Mouse (Mus musculus) neural tube, embryonic 11.5 days (tissue): ENCODE results near the gene Camk1g. TPM values are rescaled to one million over a fixed set of nuclear protein-coding genes. Genes with fewer than 3 reads are reported as not detected.
A peak's percentile ranks its signal among the peaks of the same experiment; 100 is the strongest.

ENCODE experiments used
- ATAC-seq: fragments of 200-750 bp; cut with Nextera tagmentation; 2 replicates; pipeline ENCODE4 v1.8.0; 2017; ENCODE audit warnings: moderate number of reproducible peaks, mild to moderate bottlenecking, moderate TSS enrichment, moderate library complexity; ENCODE audit not compliant: insufficient read depth, low FRiP score, low TSS enrichment
- DNase-seq: peaks from one replicate; pipeline ENCODE4 v3.0.0-alpha.2; 2015; ENCODE audit warnings: low spot score
- H3K27ac ChIP-seq: fragments of 300-500 bp; sonication (generic); 2 replicates; pipeline ENCODE4 v1.5.1; 2014; ENCODE audit warnings: low read depth, mild to moderate bottlenecking, low read length
- H3K27me3 ChIP-seq: fragments of 300-500 bp; sonication (generic); 2 replicates; pipeline ENCODE4 v1.6.1; 2014; ENCODE audit warnings: mild to moderate bottlenecking, low read length, mixed read lengths; ENCODE audit not compliant: control insufficient read depth, insufficient read depth
- H3K36me3 ChIP-seq: fragments of 300-500 bp; sonication (generic); 2 replicates; pipeline ENCODE4 v1.6.1; 2014; ENCODE audit warnings: mild to moderate bottlenecking, low read length, moderate library complexity, mixed read lengths; ENCODE audit not compliant: control insufficient read depth, insufficient read depth
- H3K4me1 ChIP-seq: fragments of 300-500 bp; sonication (generic); 2 replicates; pipeline ENCODE4 v1.6.1; 2014; ENCODE audit warnings: low read length, mixed read lengths; ENCODE audit not compliant: control insufficient read depth, insufficient read depth
- H3K4me2 ChIP-seq: fragments of 300-500 bp; sonication (generic); 2 replicates; pipeline ENCODE4 v1.6.1; 2014; ENCODE audit warnings: low read depth, mild to moderate bottlenecking, moderate library complexity
- H3K4me3 ChIP-seq: fragments of 300-500 bp; sonication (generic); 2 replicates; pipeline ENCODE4 v1.5.1; 2014; ENCODE audit warnings: low read depth, low read length
- H3K9ac ChIP-seq: fragments of 300-500 bp; sonication (generic); 2 replicates; pipeline ENCODE4 v1.6.1; 2014; ENCODE audit warnings: mild to moderate bottlenecking, low read length
- H3K9me3 ChIP-seq: fragments of 300-500 bp; sonication (generic); 2 replicates; pipeline ENCODE4 v1.6.1; 2016; ENCODE audit warnings: low read length; ENCODE audit not compliant: control insufficient read depth
- WGBS: fragments of 180-500 bp; shearing (Covaris S2); extraction: QIAGEN DNeasy Blood & Tissue Kit; methylation state at CpG from one replicate; pipeline ENCODE4 v1.1.7; 2014; 5-methylcytosine and 5-hydroxymethylcytosine counted together
- polyA plus RNA-seq: library from polyadenylated mRNA; unstranded; fragments of >200 nt; fragmentation: Nextera tagmentation; extraction: Ambion mirVana; gene quantifications from 2 replicates; pipeline ENCODE4 v1.2.1, GENCODE M21; 2014

The Camk1g gene
- polyA plus RNA-seq, 1 experiment from 2014 or later: 13.3 TPM

DNA sequence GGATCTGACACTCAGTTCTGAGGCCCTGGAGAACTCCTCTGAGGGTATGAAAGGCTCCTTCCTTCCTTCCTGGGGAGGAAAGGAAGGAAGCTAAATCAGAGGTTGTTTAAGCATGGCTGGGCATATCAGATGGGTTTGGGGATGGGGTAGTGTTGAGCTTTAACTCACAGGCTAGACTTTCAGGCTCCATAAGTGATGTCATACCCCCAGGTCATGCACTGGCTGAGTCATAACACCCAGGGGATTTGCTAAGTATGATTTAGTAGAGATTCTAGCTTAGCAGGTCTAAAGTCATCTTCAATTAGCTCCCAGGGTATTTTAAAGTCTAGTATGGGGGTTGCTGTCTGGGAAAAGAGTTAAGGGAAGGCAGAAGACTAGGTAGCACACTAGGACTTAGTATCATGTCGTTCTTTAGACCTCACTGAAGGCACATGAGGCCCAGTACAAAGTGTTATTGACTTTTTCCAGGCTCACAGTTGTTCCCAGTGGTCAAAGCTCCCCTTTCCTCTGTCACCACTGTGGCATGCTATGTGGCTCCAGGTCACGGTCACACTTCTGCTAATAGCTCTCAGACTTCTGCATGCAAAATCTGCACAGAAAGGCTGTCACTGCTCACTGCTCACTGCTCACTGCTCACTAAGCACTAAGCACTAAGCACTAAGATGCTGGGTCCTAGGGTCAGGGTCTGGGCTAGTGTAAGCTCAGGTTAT lies 28.8 kb upstream of the Camk1g start:
- Histone ChIP-seq H3K36me3 (no peaks in the 10 kb centered on the region), H3K4me2 (no peak overlapping the region), H3K9ac (no peak overlapping the region), H3K27me3 (no peaks in the 10 kb centered on the region), H3K27ac (no peak overlapping the region), H3K9me3 (no peaks in the 10 kb centered on the region), H3K4me1 (no peaks in the 10 kb centered on the region), H3K4me3 (no peak overlapping the region)
- WGBS: 64% methylated on average over 2 of the region's 2 CpGs
- no peak for ATAC-seq
- no peak for DNase-seq

DNA sequence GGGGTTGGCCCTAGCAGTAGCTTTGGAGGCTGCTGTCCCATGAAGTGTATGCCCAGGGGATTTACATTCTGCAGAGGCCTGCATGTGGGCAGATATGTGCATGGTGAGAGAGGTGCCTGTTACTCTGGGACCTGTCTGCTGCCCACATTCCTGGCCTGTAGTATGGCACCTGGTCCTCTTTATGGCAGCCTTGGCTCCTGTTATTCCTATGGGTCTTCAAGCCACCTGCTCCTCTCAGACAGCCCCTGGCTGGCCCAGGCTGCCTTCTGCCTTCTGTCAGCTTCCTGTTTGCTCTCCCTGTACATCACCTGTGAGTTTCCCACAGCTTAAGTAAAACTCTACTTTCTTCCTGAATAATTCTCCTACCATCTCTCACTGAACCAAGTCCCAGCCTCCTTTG lies 27.0 kb upstream of the Camk1g start:
- no peaks in the 10 kb centered on the region for H3K9me3 ChIP-seq
- H3K36me3 ChIP-seq: no peaks in the 10 kb centered on the region
- no peak overlapping the region for H3K9ac ChIP-seq
- H3K27ac ChIP-seq: no peak overlapping the region
- H3K27me3 ChIP-seq: no peaks in the 10 kb centered on the region
- no peak for DNase-seq
- no peaks in the 10 kb centered on the region for H3K4me1 ChIP-seq
- ATAC-seq: no peak
- no peak overlapping the region for H3K4me2 ChIP-seq
- H3K4me3 ChIP-seq: no peak overlapping the region

DNA sequence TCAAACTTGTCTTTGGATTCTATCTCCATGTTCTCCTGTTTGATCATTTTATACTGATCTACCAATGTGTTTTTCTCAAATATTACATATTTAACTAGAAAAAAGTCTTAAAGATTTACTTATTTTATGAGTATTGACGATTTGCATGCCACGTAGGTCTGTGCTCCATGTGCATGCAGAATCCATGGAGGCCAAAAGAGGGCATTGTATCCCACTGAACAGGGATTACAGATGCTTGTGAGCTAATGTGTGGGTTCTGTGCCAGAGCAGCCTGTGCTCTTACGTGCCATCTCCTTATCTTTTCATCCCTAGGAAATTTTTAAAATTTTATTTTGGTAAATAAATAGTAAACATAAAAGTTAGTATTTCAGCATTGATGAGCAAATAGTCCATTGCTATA lies 22.2 kb upstream of the Camk1g start:
- no peak for DNase-seq
- no peak for ATAC-seq
- H3K4me3 ChIP-seq: no peak overlapping the region
- no peaks in the 10 kb centered on the region for H3K27me3 ChIP-seq
- no peak overlapping the region for H3K27ac ChIP-seq
- H3K9ac ChIP-seq: no peak overlapping the region
- no peaks in the 10 kb centered on the region for H3K36me3 ChIP-seq
- H3K9me3 ChIP-seq: no peaks in the 10 kb centered on the region
- 88% methylated on average over 3 of the region's 3 CpGs for WGBS
- peaks cover 5% of the 10 kb centered on the region; the same call in 1 of the 2 replicates for H3K4me1 ChIP-seq
- no peak overlapping the region for H3K4me2 ChIP-seq

DNA sequence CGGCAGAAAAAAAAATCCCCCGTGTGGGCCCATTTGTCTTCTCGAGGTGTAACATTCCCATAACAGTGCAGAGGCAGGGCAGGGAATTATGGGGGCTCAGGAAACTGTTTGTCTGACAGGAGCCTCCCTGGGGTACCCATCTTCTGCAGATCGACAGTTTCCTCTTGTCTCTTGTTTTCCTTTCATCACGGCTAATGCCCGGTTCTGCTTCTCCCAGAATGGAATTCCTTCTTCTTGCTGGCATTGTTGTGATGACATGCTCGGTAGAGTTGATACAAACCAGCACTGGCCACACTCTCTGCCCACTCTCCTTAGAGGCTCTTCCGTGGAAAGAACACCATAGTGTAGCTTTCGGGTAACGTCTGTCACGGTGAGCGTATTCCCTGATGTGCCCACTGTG lies 19.9 kb upstream of the Camk1g start:
- DNase-seq (no peak), ATAC-seq (no peak)
- no peak overlapping the region for H3K4me2 ChIP-seq
- H3K9me3 ChIP-seq: no peaks in the 10 kb centered on the region
- 0 out of 2 replicates have a peak overlapping the region, but pooled peaks have one; percentile 1 for H3K27ac ChIP-seq
- H3K36me3 ChIP-seq: no peaks in the 10 kb centered on the region
- H3K4me3 ChIP-seq: no peak overlapping the region
- H3K4me1 ChIP-seq: peaks cover 16% of the 10 kb centered on the region
- H3K27me3 ChIP-seq: no peaks in the 10 kb centered on the region
- H3K9ac ChIP-seq: no peak overlapping the region
- WGBS: 54% methylated on average over 12 of the region's 12 CpGs

DNA sequence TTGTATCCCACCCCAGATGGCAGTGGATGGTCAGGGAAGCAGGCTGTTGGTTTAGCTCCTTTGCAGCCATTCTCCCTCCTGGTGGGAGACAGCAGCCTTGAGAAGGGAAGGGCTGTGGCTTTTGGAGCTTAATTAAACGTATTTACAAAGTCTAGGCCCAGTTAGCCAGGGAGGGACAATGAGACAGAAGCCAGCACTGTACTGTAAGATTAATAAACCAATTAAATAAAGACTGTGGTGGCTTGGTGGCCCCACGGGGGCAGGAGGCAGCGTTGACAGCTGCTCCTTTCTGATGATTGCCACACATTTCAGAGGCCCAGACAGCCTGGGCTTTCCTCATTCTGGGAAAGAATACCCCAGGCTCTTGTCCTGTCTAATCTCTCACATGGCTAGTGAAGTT lies 19.4 kb upstream of the Camk1g start:
- Histone ChIP-seq H3K27me3 (no peaks in the 10 kb centered on the region), H3K4me2 (no peak overlapping the region), H3K36me3 (no peaks in the 10 kb centered on the region), H3K27ac (0 out of 2 replicates have a peak overlapping the region, but pooled peaks have one; percentile 1), H3K9ac (no peak overlapping the region), H3K9me3 (no peaks in the 10 kb centered on the region), H3K4me1 (peaks cover 16% of the 10 kb centered on the region), H3K4me3 (no peak overlapping the region)
- ATAC-seq: no peak
- WGBS: 28% methylated on average over 3 of the region's 3 CpGs
- peak; percentile 52 for DNase-seq

DNA sequence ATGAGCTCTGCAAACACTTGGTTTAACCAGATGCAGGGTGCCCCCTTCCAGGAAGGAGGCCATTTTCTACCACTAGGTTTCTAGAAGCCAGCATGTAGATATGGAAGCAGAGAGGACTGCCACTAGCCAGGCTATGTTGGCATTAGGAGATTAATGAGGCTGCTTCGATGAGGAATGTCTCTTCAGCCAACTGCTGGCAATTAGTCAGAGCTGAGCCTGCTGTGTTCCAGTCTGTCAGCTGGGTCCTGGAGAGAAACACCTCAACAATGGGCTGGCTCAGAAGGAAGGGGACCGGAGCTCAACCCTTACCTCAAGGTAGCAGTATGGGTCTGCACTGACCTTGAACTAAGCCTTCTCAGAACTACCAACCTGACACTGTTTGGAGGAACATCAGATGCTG lies 17.1 kb upstream of the Camk1g start:
- Histone ChIP-seq H3K9me3 (no peaks in the 10 kb centered on the region), H3K4me2 (no peak overlapping the region), H3K9ac (no peak overlapping the region), H3K27me3 (no peaks in the 10 kb centered on the region), H3K4me1 (peaks cover 16% of the 10 kb centered on the region), H3K4me3 (no peak overlapping the region), H3K36me3 (no peaks in the 10 kb centered on the region), H3K27ac (no peak overlapping the region)
- ATAC-seq (no peak), DNase-seq (no peak)
- WGBS: 49% methylated on average over 2 of the region's 2 CpGs

DNA sequence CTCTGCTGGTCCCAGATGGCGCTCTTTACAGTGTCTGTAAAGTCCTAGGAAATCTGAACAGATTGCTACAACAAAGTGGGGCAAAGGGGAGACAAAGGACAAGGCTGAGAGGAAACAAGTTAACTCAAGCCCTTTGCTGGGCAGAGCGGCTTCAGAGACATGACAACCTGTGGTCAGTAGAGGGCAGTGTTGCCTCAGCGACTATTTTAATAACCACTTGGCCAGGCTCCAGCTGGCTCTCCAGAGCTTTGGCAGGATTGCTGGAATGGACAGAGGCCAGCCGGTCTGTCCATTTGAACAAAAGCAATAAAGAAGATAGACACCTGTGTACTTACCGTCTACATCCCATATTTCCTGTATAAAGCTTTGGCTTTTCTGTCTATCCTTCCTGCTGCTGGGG lies 16.0 kb upstream of the Camk1g start:
- H3K4me3 ChIP-seq: no peak overlapping the region
- H3K4me1 ChIP-seq: peaks cover 22% of the 10 kb centered on the region
- H3K36me3 ChIP-seq: no peaks in the 10 kb centered on the region
- H3K27ac ChIP-seq: no peak overlapping the region
- ATAC-seq (peak; percentile 20; the same call in 1 of the 2 replicates), DNase-seq (peak; percentile 85)
- 0% methylated on average over 5 of the region's 5 CpGs for WGBS
- no peak overlapping the region for H3K4me2 ChIP-seq
- no peaks in the 10 kb centered on the region for H3K27me3 ChIP-seq
- H3K9me3 ChIP-seq: no peaks in the 10 kb centered on the region
- H3K9ac ChIP-seq: no peak overlapping the region

DNA sequence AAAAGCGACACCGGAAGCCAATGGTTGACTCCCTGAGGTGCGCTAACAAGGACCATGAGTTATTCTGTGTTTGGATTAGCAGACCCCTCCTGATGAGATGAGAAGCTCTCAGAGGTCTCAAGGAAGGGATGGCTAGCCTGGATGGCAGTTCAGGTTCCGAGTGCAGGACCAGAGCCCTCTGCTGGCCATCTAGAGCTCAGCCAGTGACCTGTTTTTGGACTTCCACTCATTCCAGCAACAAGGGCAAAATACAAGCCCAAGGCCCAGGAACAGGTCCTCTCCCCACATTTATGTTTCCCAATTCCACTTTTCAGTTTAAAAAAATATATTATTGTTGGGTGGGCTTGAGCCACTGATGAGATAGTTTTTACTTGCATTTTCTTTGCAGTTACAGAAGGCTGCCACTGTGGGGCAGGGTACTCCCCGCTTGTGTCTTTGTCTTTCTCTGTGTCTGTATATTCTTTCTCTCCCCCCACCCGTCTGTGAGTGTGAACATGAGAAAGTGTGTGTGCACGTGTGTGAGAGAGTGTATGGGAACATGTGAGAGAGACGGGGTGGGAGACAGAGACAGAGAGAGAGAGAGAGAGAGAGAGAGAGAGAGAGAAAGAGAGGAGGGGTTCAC lies 12.9 kb upstream of the Camk1g start:
- no peaks in the 10 kb centered on the region for H3K9me3 ChIP-seq
- no peaks in the 10 kb centered on the region for H3K27me3 ChIP-seq
- peak; percentile 54 for ATAC-seq
- H3K27ac ChIP-seq: no peak overlapping the region
- peak overlapping the region; percentile 39 for H3K4me2 ChIP-seq
- no peaks in the 10 kb centered on the region for H3K36me3 ChIP-seq
- 6% methylated on average over 8 of the region's 8 CpGs for WGBS
- peak; percentile 77 for DNase-seq
- H3K4me1 ChIP-seq: peaks cover 17% of the 10 kb centered on the region
- H3K9ac ChIP-seq: peak overlapping the region; percentile 2; the same call in 1 of the 2 replicates
- peak overlapping the region; percentile 10; the same call in 1 of the 2 replicates for H3K4me3 ChIP-seq

DNA sequence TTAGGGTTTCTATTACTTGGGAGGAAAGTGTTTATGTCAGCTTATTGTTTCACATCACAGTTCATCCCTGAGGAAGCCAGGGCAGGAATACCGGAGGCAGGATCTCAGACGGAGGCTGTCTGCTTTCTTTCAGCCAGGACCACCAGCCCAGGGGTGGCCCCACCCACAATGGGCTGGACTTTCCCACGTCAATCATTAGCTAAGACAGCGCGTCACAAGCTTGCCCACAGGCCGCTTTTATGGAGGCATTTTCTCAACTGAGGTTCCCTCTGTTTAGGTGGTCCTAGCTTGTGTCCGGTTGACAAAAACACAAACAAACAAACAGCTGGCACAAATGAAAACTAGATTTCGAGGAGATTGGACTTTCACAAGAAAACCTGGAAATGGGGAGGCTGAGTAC lies 12.3 kb upstream of the Camk1g start:
- peak overlapping the region; percentile 9; the same call in 1 of the 2 replicates for H3K9ac ChIP-seq
- 1% methylated on average over 8 of the region's 8 CpGs for WGBS

More for the DNA sequence above, 12.3 kb upstream of the Camk1g start:
- H3K4me1 ChIP-seq: peaks cover 17% of the 10 kb centered on the region
- ATAC-seq: peak; percentile 78
- no peaks in the 10 kb centered on the region for H3K27me3 ChIP-seq
- peak; percentile 83 for DNase-seq
- H3K36me3 ChIP-seq: no peaks in the 10 kb centered on the region
- H3K9me3 ChIP-seq: no peaks in the 10 kb centered on the region
- H3K4me3 ChIP-seq: peak overlapping the region; percentile 10; the same call in 1 of the 2 replicates
- H3K4me2 ChIP-seq: peak overlapping the region; percentile 39
- peak overlapping the region; percentile 3; the same call in 1 of the 2 replicates for H3K27ac ChIP-seq
